Comparison of ENCODE assay signal across 28 mouse cellular contexts in the genomic region with DNA sequence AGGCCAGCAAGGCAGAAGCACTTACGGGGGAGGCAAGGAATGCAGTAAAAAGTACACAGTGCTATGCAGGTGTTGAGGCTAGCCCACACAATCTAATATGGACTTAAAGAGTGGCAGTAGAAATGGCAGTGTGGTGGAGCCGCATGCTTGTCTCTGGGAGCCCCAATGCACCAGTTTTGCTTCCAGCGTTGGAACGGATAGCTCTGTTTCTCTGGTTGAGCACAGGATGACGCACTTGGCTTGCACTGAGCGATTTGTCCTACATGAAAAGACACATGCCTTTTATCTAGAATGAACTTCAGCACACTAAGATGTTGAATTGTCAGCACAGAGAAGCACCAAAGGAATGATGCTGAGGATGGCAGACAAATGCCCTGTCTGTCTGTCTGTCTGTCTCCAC.
"Had no signal": no experiment of that assay in that cellular context is flagged by ENCODE, and none has a peak within 500 bp of the region (broad histone marks: within the 10 kb centered on the region; RNA-seq: fewer than 3 reads in every experiment).

No protein-coding gene starts in this region.

- ATAC-seq: forebrain, embryonic 13.5 days; forebrain, embryonic 14.5 days; forebrain, embryonic 15.5 days; forebrain, embryonic 16.5 days; forebrain, postnatal 0 days had no signal

- DNase-seq: cerebellum, adult 8-10 months; cerebellum, adult 9-10 months; cerebellum, adult 9-11 months; cerebellum, postnatal 10 days; cerebellum, postnatal 14 days; cerebellum, postnatal 25 days; cerebellum, postnatal 36 days; embryo, embryonic 11 days; forebrain, postnatal 0 days; gastrocnemius, postnatal 10 days; gastrocnemius, postnatal 14 days; gastrocnemius, postnatal 25 days; gastrocnemius, postnatal 36 days; heart, adult 18-20 months; heart, adult 2 months had no signal

- H3K27ac ChIP-seq: embryonic facial prominence, embryonic 10.5 days; embryonic facial prominence, embryonic 12.5 days; embryonic facial prominence, embryonic 13.5 days; embryonic facial prominence, embryonic 15.5 days; forebrain, embryonic 10.5 days; forebrain, embryonic 12.5 days; forebrain, embryonic 13.5 days; forebrain, embryonic 15.5 days; heart, adult 2 months; heart, embryonic 10.5 days had no signal

- H3K4me3 ChIP-seq: embryonic facial prominence, embryonic 10.5 days; embryonic facial prominence, embryonic 12.5 days; embryonic facial prominence, embryonic 13.5 days; embryonic facial prominence, embryonic 15.5 days; erythroblast, embryonic 14.5 days; forebrain, embryonic 10.5 days; forebrain, embryonic 12.5 days; forebrain, embryonic 13.5 days; forebrain, embryonic 15.5 days; heart, adult 2 months; heart, embryonic 10.5 days; heart, embryonic 12.5 days had no signal
